Mouse (Mus musculus): Measurements from ENCODE around the gene Irf6. TPM values are rescaled to one million over a fixed set of nuclear protein-coding genes. Genes with fewer than 3 reads are reported as not detected.

The Irf6 gene
- total and polyA plus RNA-seq, 2 experiments from 2014 or later: 0.71 to 0.94 TPM

DNA sequence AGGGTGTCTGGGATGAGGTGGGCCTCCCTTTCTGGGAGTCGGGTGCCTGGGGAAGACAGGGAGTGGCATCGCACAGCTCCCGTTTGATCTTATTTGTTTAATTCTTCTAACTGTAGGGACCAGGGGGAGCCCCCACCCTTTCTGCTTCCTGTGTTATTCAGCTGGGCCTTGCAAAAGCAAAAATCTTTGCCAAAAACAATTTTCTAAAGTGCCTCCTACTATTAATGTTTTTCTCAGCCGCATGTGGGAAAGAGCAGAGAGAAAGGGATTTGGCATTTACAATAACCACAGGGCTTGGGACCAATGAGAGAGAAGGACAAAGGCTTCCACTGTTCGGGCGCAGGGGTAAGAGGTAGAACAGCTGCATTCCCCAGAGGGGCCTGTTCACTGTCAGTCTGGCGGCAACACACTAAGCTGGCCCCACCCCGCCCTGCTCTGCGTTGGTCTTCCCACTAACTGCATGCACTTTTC, 36.3 kb downstream of the Irf6 start:
- no peaks in the 10 kb centered on the region for H3K36me3 ChIP-seq (ENCODE audit: insufficient read depth, low read length)
- H3K4me3 ChIP-seq (ENCODE audit: low read depth, low read length): no peak overlapping the region
- ATAC-seq (ENCODE audit: low FRiP score): no peak
- 0 out of 2 replicates have a peak overlapping the region, but pooled peaks have one; percentile 9 for H3K27ac ChIP-seq (ENCODE audit: low read depth, low read length)
- WGBS: 14% methylated on average over 9 of the region's 9 CpGs
- H3K27me3 ChIP-seq (ENCODE audit: insufficient read depth, low read length): no peaks in the 10 kb centered on the region
- peak; percentile 55 for DNase-seq (ENCODE audit: low spot score)
- TF ChIP-seq CTCF (IDR thresholded peaks at IDR 0.05): no peak
- H3K9ac ChIP-seq (replicated peaks; ENCODE audit: low read length, poor library complexity, severe bottlenecking): no peak overlapping the region
- H3K4me1 ChIP-seq (ENCODE audit: insufficient read depth, low read length): no peaks in the 10 kb centered on the region
- H3K9me3 ChIP-seq (ENCODE audit: low read length): no peaks in the 10 kb centered on the region
- H3K4me2 ChIP-seq (ENCODE audit: low read depth, low read length, poor library complexity, severe bottlenecking): no peak overlapping the region

DNA sequence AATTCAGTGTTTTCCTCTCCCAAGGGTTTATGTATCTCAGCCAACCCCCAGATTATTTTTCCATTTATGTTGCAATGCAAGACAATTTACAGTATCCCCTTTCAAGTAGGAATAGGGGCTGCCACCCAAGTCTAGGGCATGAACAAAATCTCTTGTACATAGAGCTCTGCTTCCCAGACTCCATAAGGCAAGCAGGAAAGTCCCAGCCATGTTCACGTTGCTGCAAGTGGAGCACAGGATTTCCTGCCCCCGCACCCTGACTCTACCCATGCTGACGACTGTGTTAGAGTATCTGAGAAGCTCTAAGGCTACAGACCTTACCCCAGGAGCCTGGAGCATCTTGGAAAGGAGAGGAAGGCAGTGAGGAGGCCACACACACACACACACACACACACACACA, 36.9 kb downstream of the Irf6 start:
- Histone ChIP-seq H3K36me3 (ENCODE audit: insufficient read depth, low read length) (no peaks in the 10 kb centered on the region), H3K9me3 (ENCODE audit: low read length) (no peaks in the 10 kb centered on the region), H3K27ac (ENCODE audit: low read depth, low read length) (0 out of 2 replicates have a peak overlapping the region, but pooled peaks have one; percentile 9), H3K9ac (replicated peaks; ENCODE audit: low read length, poor library complexity, severe bottlenecking) (no peak overlapping the region), H3K4me3 (ENCODE audit: low read depth, low read length) (no peak overlapping the region), H3K4me2 (ENCODE audit: low read depth, low read length, poor library complexity, severe bottlenecking) (no peak overlapping the region), H3K27me3 (ENCODE audit: insufficient read depth, low read length) (no peaks in the 10 kb centered on the region), H3K4me1 (ENCODE audit: insufficient read depth, low read length) (no peaks in the 10 kb centered on the region)
- DNase-seq (ENCODE audit: low spot score) (no peak), ATAC-seq (ENCODE audit: low FRiP score) (no peak)
- no peak for TF ChIP-seq CTCF (IDR thresholded peaks at IDR 0.05)
- 56% methylated on average over 3 of the region's 3 CpGs for WGBS

DNA sequence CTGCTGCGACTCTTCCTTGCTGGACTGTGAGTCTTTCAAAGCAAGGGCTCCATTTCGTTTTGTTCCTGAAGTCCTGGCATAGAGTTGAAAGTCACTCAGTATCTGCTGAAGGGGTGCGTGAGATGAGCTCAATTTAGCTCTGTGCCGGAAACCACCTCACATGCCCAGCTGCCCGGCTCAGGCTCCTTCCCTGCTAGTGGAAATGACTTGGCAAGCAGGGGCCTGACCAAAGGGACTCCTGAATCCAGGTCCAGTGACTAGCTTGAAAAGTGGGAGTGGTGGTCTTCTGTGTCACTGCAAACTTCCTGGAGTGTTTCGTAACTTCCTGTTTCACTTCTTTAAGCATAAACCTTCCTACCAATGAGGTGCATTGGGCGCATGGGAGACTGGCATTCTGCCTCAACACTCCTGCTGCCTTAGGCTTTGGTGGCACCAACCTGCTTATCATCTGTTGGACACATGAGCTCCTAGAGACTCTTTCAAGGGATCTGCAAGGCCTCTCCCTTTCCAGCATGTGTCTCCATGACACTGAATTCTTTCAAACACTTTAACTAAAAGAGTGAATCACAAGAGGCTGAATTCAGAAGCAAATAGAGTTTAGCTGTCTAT, 38.9 kb downstream of the Irf6 start:
- no peaks in the 10 kb centered on the region for H3K36me3 ChIP-seq (ENCODE audit: insufficient read depth, low read length)
- TF ChIP-seq CTCF (IDR thresholded peaks at IDR 0.05): no peak
- H3K27me3 ChIP-seq (ENCODE audit: insufficient read depth, low read length): no peaks in the 10 kb centered on the region
- H3K27ac ChIP-seq (ENCODE audit: low read depth, low read length): no peak overlapping the region
- no peaks in the 10 kb centered on the region for H3K9me3 ChIP-seq (ENCODE audit: low read length)
- ATAC-seq (ENCODE audit: low FRiP score) (no peak), DNase-seq (ENCODE audit: low spot score) (no peak)
- no peak overlapping the region for H3K4me3 ChIP-seq (ENCODE audit: low read depth, low read length)
- 87% methylated on average over 7 of the region's 7 CpGs for WGBS
- H3K9ac ChIP-seq (replicated peaks; ENCODE audit: low read length, poor library complexity, severe bottlenecking): no peak overlapping the region
- H3K4me1 ChIP-seq (ENCODE audit: insufficient read depth, low read length): no peaks in the 10 kb centered on the region
- no peak overlapping the region for H3K4me2 ChIP-seq (ENCODE audit: low read depth, low read length, poor library complexity, severe bottlenecking)

DNA sequence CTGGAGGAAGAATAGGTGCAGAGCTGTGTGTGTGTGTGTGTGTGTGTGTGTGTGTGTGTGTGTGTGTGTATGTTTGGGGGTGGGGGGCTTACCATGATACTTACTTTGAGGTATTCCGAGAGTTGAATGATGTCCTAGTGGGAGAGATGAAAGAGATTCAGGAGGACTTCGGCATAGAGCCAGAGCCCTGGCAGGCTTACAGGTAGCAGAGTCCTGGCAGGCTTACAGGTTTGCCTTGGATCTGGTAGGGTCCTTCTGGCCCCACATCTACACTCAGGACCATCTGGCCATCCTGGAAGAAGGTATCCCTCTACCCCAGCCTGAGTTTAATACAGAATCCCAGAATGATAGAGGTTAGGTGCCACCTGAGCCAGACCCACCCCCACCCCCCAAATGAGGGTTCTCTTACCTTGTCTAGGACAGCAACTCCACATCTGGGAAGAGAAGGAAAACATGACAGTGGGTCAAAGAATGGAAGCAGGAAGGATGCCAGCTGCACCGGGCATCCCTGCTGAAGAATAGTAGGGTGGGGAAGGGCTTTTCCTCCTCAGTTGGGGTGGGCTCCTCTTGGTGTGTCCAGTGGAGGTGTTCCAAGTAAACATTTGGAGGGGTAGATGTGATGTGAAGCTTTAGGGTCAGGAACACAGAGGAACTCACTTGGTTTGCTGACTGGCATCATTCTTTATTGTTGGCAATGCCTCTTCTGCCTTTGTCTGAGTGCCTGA, 41.7 kb downstream of the Irf6 start:
- Histone ChIP-seq H3K4me2 (ENCODE audit: low read depth, low read length, poor library complexity, severe bottlenecking) (no peak overlapping the region), H3K27ac (ENCODE audit: low read depth, low read length) (no peak overlapping the region), H3K27me3 (ENCODE audit: insufficient read depth, low read length) (no peaks in the 10 kb centered on the region), H3K36me3 (ENCODE audit: insufficient read depth, low read length) (no peaks in the 10 kb centered on the region), H3K4me3 (ENCODE audit: low read depth, low read length) (no peak overlapping the region), H3K9me3 (ENCODE audit: low read length) (no peaks in the 10 kb centered on the region), H3K4me1 (ENCODE audit: insufficient read depth, low read length) (no peaks in the 10 kb centered on the region), H3K9ac (replicated peaks; ENCODE audit: low read length, poor library complexity, severe bottlenecking) (no peak overlapping the region)
- 85% methylated on average over 3 of the region's 3 CpGs for whole genome bisulfite sequencing
- TF ChIP-seq CTCF (IDR thresholded peaks at IDR 0.05): no peak
- ATAC-seq (ENCODE audit: low FRiP score): no peak
- DNase-seq (ENCODE audit: low spot score): peak; percentile 24

DNA sequence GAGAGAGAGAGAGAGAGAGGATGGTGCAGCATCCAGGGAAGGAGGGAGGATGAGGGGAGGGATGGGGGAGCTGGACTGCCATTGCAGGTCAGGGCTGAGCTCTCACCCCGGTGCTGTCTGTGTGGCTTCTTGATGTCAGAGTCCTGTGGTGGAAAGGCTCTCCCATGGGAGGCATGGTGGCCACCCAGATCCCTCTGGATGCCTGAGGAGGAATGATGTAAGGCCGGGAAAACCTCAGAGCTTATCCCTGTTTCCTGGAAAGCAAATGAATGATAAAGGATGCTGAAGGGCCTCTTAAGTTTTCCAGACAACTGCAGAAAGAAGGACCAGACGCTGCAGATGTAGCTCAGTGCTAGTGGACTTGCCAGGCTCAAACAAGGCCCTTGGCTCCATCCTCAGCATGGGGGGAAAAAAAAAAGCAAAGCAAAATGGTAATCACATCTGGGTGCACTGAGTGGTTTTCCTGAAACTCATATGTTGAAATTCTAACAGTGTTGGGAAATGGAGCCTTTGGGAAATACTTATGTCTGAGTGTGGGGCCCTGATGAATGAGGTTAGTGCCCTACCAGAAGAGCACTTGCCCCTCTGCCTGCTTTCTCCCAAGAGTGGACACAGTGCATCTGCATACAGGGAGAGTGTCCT, 42.4 kb downstream of the Irf6 start:
- Histone ChIP-seq H3K4me1 (ENCODE audit: insufficient read depth, low read length) (no peaks in the 10 kb centered on the region), H3K4me2 (ENCODE audit: low read depth, low read length, poor library complexity, severe bottlenecking) (no peak overlapping the region), H3K36me3 (ENCODE audit: insufficient read depth, low read length) (no peaks in the 10 kb centered on the region), H3K4me3 (ENCODE audit: low read depth, low read length) (no peak overlapping the region), H3K9me3 (ENCODE audit: low read length) (no peaks in the 10 kb centered on the region), H3K27me3 (ENCODE audit: insufficient read depth, low read length) (no peaks in the 10 kb centered on the region), H3K27ac (ENCODE audit: low read depth, low read length) (no peak overlapping the region), H3K9ac (replicated peaks; ENCODE audit: low read length, poor library complexity, severe bottlenecking) (no peak overlapping the region)
- TF ChIP-seq CTCF (IDR thresholded peaks at IDR 0.05): no peak
- ATAC-seq (ENCODE audit: low FRiP score): no peak
- 77% methylated on average over 3 of the region's 3 CpGs for WGBS
- no peak for DNase-seq (ENCODE audit: low spot score)

All from midbrain, postnatal 0 days (tissue).